Mouse (Mus musculus): ENCODE data around the gene Lmo4. TPM values are rescaled to one million over a fixed set of nuclear protein-coding genes. Genes with fewer than 3 reads are reported as not detected.

The Lmo4 gene
- polyA plus RNA-seq, 1 experiment from 2014 or later = 114 TPM

- Histone ChIP-seq H3K27me3 (replicated peaks; ENCODE audit: control insufficient read depth, insufficient read depth, low read length) (no peaks in the 10 kb centered on the region), H3K4me1 (ENCODE audit: control insufficient read depth, insufficient read depth, low read length) (no peaks in the 10 kb centered on the region), H3K9ac (ENCODE audit: low read length) (no peak overlapping the region), H3K9me3 (replicated peaks; ENCODE audit: control insufficient read depth, low read length) (no peaks in the 10 kb centered on the region), H3K27ac (ENCODE audit: low read depth, low read length) (no peak overlapping the region), H3K4me3 (ENCODE audit: low read depth, low read length) (no peak overlapping the region), H3K4me2 (ENCODE audit: low read length) (no peak overlapping the region), H3K36me3 (ENCODE audit: control insufficient read depth, insufficient read depth, low read length) (no peaks in the 10 kb centered on the region)
- DNase-seq (ENCODE audit: low spot score) = no peak
- no peak for ATAC-seq
- 85% methylated on average over 6 of the region's 6 CpGs for WGBS
Measured at GRCm38 (mm10) chr3:144231931-144232330, 26.9 kb upstream of the Lmo4 start.

GRCm38 (mm10) chr3:144231419-144231818 lies 26.4 kb upstream of the Lmo4 start:
- Histone ChIP-seq H3K4me2 (ENCODE audit: low read length) (no peak overlapping the region), H3K9me3 (replicated peaks; ENCODE audit: control insufficient read depth, low read length) (no peaks in the 10 kb centered on the region), H3K4me3 (ENCODE audit: low read depth, low read length) (no peak overlapping the region), H3K27me3 (replicated peaks; ENCODE audit: control insufficient read depth, insufficient read depth, low read length) (no peaks in the 10 kb centered on the region), H3K36me3 (ENCODE audit: control insufficient read depth, insufficient read depth, low read length) (no peaks in the 10 kb centered on the region), H3K9ac (ENCODE audit: low read length) (no peak overlapping the region), H3K27ac (ENCODE audit: low read depth, low read length) (no peak overlapping the region), H3K4me1 (ENCODE audit: control insufficient read depth, insufficient read depth, low read length) (no peaks in the 10 kb centered on the region)
- DNase-seq (ENCODE audit: low spot score) (no peak), ATAC-seq (no peak)
- 88% methylated on average over 7 of the region's 7 CpGs for WGBS

- Histone ChIP-seq H3K36me3 (ENCODE audit: control insufficient read depth, insufficient read depth, low read length) (no peaks in the 10 kb centered on the region), H3K4me1 (ENCODE audit: control insufficient read depth, insufficient read depth, low read length) (peaks cover 4% of the 10 kb centered on the region; the same call in 1 of the 2 replicates), H3K9ac (ENCODE audit: low read length) (no peak overlapping the region), H3K9me3 (replicated peaks; ENCODE audit: control insufficient read depth, low read length) (no peaks in the 10 kb centered on the region), H3K4me3 (ENCODE audit: low read depth, low read length) (no peak overlapping the region), H3K27ac (ENCODE audit: low read depth, low read length) (no peak overlapping the region), H3K4me2 (ENCODE audit: low read length) (no peak overlapping the region), H3K27me3 (replicated peaks; ENCODE audit: control insufficient read depth, insufficient read depth, low read length) (no peaks in the 10 kb centered on the region)
- ATAC-seq (no peak), DNase-seq (ENCODE audit: low spot score) (no peak)
- 87% methylated on average over 9 of the region's 9 CpGs for WGBS
Measured at GRCm38 (mm10) chr3:144230016-144230415, 25.0 kb upstream of the Lmo4 start.

GRCm38 (mm10) chr3:144229312-144229711 lies 24.3 kb upstream of the Lmo4 start:
- no peaks in the 10 kb centered on the region for H3K9me3 ChIP-seq (replicated peaks; ENCODE audit: control insufficient read depth, low read length)
- no peak overlapping the region for H3K9ac ChIP-seq (ENCODE audit: low read length)
- DNase-seq (ENCODE audit: low spot score) (no peak), ATAC-seq (no peak)
- H3K4me1 ChIP-seq (ENCODE audit: control insufficient read depth, insufficient read depth, low read length) = peaks cover 7% of the 10 kb centered on the region
- no peaks in the 10 kb centered on the region for H3K36me3 ChIP-seq (ENCODE audit: control insufficient read depth, insufficient read depth, low read length)
- no peak overlapping the region for H3K4me2 ChIP-seq (ENCODE audit: low read length)
- 67% methylated on average over 7 of the region's 7 CpGs for WGBS
- H3K4me3 ChIP-seq (ENCODE audit: low read depth, low read length) = no peak overlapping the region
- H3K27ac ChIP-seq (ENCODE audit: low read depth, low read length) = no peak overlapping the region
- H3K27me3 ChIP-seq (replicated peaks; ENCODE audit: control insufficient read depth, insufficient read depth, low read length) = no peaks in the 10 kb centered on the region

- Histone ChIP-seq H3K4me3 (ENCODE audit: low read depth, low read length) (no peak overlapping the region), H3K27me3 (replicated peaks; ENCODE audit: control insufficient read depth, insufficient read depth, low read length) (no peaks in the 10 kb centered on the region)
- 64% methylated on average over 9 of the region's 9 CpGs for WGBS
Measured at GRCm38 (mm10) chr3:144225456-144226240, 20.6 kb upstream of the Lmo4 start.

GRCm38 (mm10) chr3:144224594-144224993 lies 19.6 kb upstream of the Lmo4 start:
- 16% methylated on average over 7 of the region's 7 CpGs for WGBS
- Histone ChIP-seq H3K36me3 (ENCODE audit: control insufficient read depth, insufficient read depth, low read length) (no peaks in the 10 kb centered on the region), H3K27ac (ENCODE audit: low read depth, low read length) (no peak overlapping the region), H3K4me2 (ENCODE audit: low read length) (no peak overlapping the region; the same call in 1 of the 2 replicates), H3K9ac (ENCODE audit: low read length) (no peak overlapping the region), H3K4me1 (ENCODE audit: control insufficient read depth, insufficient read depth, low read length) (peaks cover 20% of the 10 kb centered on the region), H3K4me3 (ENCODE audit: low read depth, low read length) (no peak overlapping the region), H3K9me3 (replicated peaks; ENCODE audit: control insufficient read depth, low read length) (no peaks in the 10 kb centered on the region), H3K27me3 (replicated peaks; ENCODE audit: control insufficient read depth, insufficient read depth, low read length) (no peaks in the 10 kb centered on the region)
- ATAC-seq (no peak; the same call in 1 of the 2 replicates), DNase-seq (ENCODE audit: low spot score) (peak; percentile 54)

More at GRCm38 (mm10) chr3:144225456-144226240, 20.6 kb upstream of the Lmo4 start:
- peaks cover 20% of the 10 kb centered on the region for H3K4me1 ChIP-seq (ENCODE audit: control insufficient read depth, insufficient read depth, low read length)
- no peak overlapping the region for H3K4me2 ChIP-seq (ENCODE audit: low read length)
- H3K9me3 ChIP-seq (replicated peaks; ENCODE audit: control insufficient read depth, low read length) = no peaks in the 10 kb centered on the region
- ATAC-seq (no peak), DNase-seq (ENCODE audit: low spot score) (no peak)
- H3K27ac ChIP-seq (ENCODE audit: low read depth, low read length) = no peak overlapping the region
- H3K9ac ChIP-seq (ENCODE audit: low read length) = no peak overlapping the region
- no peaks in the 10 kb centered on the region for H3K36me3 ChIP-seq (ENCODE audit: control insufficient read depth, insufficient read depth, low read length)

- H3K4me2 ChIP-seq (ENCODE audit: low read length) = peak overlapping the region; percentile 39
- 7% methylated on average over 20 of the region's 20 CpGs for WGBS
- DNase-seq (ENCODE audit: low spot score) = peak; percentile 61
Measured at GRCm38 (mm10) chr3:144223377-144224105, 18.5 kb upstream of the Lmo4 start.

GRCm38 (mm10) chr3:144222381-144222780 lies 17.4 kb upstream of the Lmo4 start:
- H3K27me3 ChIP-seq (replicated peaks; ENCODE audit: control insufficient read depth, insufficient read depth, low read length) = no peaks in the 10 kb centered on the region
- WGBS = 87% methylated on average over 9 of the region's 9 CpGs

More at GRCm38 (mm10) chr3:144223377-144224105, 18.5 kb upstream of the Lmo4 start:
- no peaks in the 10 kb centered on the region for H3K9me3 ChIP-seq (replicated peaks; ENCODE audit: control insufficient read depth, low read length)
- no peaks in the 10 kb centered on the region for H3K36me3 ChIP-seq (ENCODE audit: control insufficient read depth, insufficient read depth, low read length)
- no peak overlapping the region for H3K4me3 ChIP-seq (ENCODE audit: low read depth, low read length)
- ATAC-seq = peak; percentile 60
- no peaks in the 10 kb centered on the region for H3K27me3 ChIP-seq (replicated peaks; ENCODE audit: control insufficient read depth, insufficient read depth, low read length)
- no peak overlapping the region for H3K27ac ChIP-seq (ENCODE audit: low read depth, low read length)
- no peak overlapping the region; the same call in 1 of the 2 replicates for H3K9ac ChIP-seq (ENCODE audit: low read length)
- H3K4me1 ChIP-seq (ENCODE audit: control insufficient read depth, insufficient read depth, low read length) = peaks cover 20% of the 10 kb centered on the region

GRCm38 (mm10) chr3:144207498-144207897 lies 2.5 kb upstream of the Lmo4 start:
- WGBS = 43% methylated on average over 5 of the region's 5 CpGs
- no peak overlapping the region for H3K4me3 ChIP-seq (ENCODE audit: low read depth, low read length)

More at GRCm38 (mm10) chr3:144222381-144222780, 17.4 kb upstream of the Lmo4 start:
- H3K9me3 ChIP-seq (replicated peaks; ENCODE audit: control insufficient read depth, low read length) = no peaks in the 10 kb centered on the region
- no peak overlapping the region for H3K27ac ChIP-seq (ENCODE audit: low read depth, low read length)
- H3K9ac ChIP-seq (ENCODE audit: low read length) = no peak overlapping the region
- ATAC-seq = no peak
- DNase-seq (ENCODE audit: low spot score) = no peak
- H3K36me3 ChIP-seq (ENCODE audit: control insufficient read depth, insufficient read depth, low read length) = no peaks in the 10 kb centered on the region
- no peak overlapping the region for H3K4me3 ChIP-seq (ENCODE audit: low read depth, low read length)
- peaks cover 20% of the 10 kb centered on the region for H3K4me1 ChIP-seq (ENCODE audit: control insufficient read depth, insufficient read depth, low read length)
- H3K4me2 ChIP-seq (ENCODE audit: low read length) = no peak overlapping the region

More at GRCm38 (mm10) chr3:144207498-144207897, 2.5 kb upstream of the Lmo4 start:
- Histone ChIP-seq H3K27ac (ENCODE audit: low read depth, low read length) (no peak overlapping the region), H3K9me3 (replicated peaks; ENCODE audit: control insufficient read depth, low read length) (no peaks in the 10 kb centered on the region), H3K27me3 (replicated peaks; ENCODE audit: control insufficient read depth, insufficient read depth, low read length) (no peaks in the 10 kb centered on the region; the same call in 1 of the 2 replicates), H3K36me3 (ENCODE audit: control insufficient read depth, insufficient read depth, low read length) (no peaks in the 10 kb centered on the region), H3K9ac (ENCODE audit: low read length) (no peak overlapping the region), H3K4me1 (ENCODE audit: control insufficient read depth, insufficient read depth, low read length) (peaks cover 5% of the 10 kb centered on the region; the same call in 1 of the 2 replicates), H3K4me2 (ENCODE audit: low read length) (no peak overlapping the region)
- peak; percentile 73 for DNase-seq (ENCODE audit: low spot score)
- ATAC-seq = no peak
